Comparison of ENCODE assay signal across 17 mouse cellular contexts in the genomic region with DNA sequence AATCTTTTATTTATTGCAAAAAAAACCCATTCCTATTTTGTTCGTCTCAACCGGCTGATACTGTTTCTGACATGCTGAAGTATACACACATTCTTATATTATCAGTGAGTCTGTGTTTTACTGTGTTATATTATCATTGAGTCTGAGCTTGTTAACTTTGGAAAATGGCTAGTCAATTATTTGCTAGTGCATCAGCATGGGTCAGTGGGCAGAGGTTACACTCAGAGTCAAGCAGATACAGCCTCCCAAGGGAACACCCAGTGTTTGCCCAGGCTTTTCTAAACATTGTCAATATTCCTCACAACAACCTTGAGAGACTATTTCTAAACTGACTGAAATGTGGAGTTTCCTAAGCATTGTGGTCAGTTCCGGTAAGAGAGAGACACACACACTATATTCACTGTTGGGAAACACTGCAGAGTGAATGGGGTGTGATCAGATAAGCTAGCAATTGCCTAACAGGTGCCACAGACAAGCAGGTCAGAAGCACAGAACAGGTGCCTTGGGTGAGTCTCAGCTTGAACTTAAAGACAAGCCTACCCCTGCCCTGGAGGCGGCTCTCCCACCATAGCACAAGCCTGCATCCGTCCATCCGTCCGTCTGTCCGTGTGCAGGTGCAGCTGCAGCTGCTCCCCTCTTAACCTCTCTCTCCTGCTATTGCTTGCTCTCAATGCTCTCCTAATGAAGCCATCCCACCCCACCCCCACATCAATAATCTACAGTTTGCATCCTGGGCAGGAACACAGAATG. TPM values are rescaled to one million over a fixed set of nuclear protein-coding genes. Genes with fewer than 3 reads are reported as not detected.
A peak's percentile ranks its signal among the peaks of the same experiment; 100 is the strongest.
DNase-seq lines count a peak whose midpoint lies in the region; ATAC-seq and TF ChIP-seq lines count a peak whose summit lies in the region.
"Had no signal": no experiment of that assay in that cellular context is flagged by ENCODE, and none has a peak within 500 bp of the region (broad histone marks: within the 10 kb centered on the region; RNA-seq: fewer than 3 reads in every experiment).

No protein-coding gene starts in this region.

- no peak for TF ChIP-seq EP300 in heart, adult 2 months (IDR thresholded peaks at IDR 0.05; ENCODE audit: insufficient read depth, low read depth, low read length)

- no peak overlapping the region for H3K4me2 ChIP-seq in intestine, embryonic 14.5 days (ENCODE audit: low read length)
- no peak overlapping the region for H3K4me2 ChIP-seq in kidney, postnatal 0 days (ENCODE audit: low read length)
- H3K4me2 ChIP-seq in midbrain, embryonic 15.5 days: no peak overlapping the region
- H3K4me2 ChIP-seq: hindbrain, embryonic 15.5 days; limb, embryonic 15.5 days; midbrain, embryonic 11.5 days; neural tube, embryonic 12.5 days had no signal

- intact Hi-C loops in heart, adult 2 months (cut with DNase I): no loop called here

- no peak overlapping the region for H3K27ac ChIP-seq in heart, adult 2 months
- no peak overlapping the region; the same call in 1 of the 2 replicates for H3K27ac ChIP-seq in intestine, embryonic 14.5 days (ENCODE audit: low read depth)
- peak overlapping the region; percentile 54; the same call in 1 of the 2 replicates for H3K27ac ChIP-seq in kidney, postnatal 0 days
- H3K27ac ChIP-seq in midbrain, embryonic 15.5 days: no peak overlapping the region
- H3K27ac ChIP-seq: forebrain, embryonic 10.5 days; hindbrain, embryonic 15.5 days; limb, embryonic 15.5 days; neural tube, embryonic 12.5 days had no signal

- H3K4me3 ChIP-seq in heart, adult 2 months: no peak overlapping the region
- no peak overlapping the region for H3K4me3 ChIP-seq in intestine, embryonic 14.5 days (ENCODE audit: low read depth, low read length)
- H3K4me3 ChIP-seq in kidney, postnatal 0 days (replicated peaks; ENCODE audit: low read depth, low read length): no peak overlapping the region
- no peak overlapping the region for H3K4me3 ChIP-seq in midbrain, embryonic 15.5 days
- H3K4me3 ChIP-seq: forebrain, embryonic 10.5 days; hindbrain, embryonic 15.5 days; limb, embryonic 15.5 days; neural tube, embryonic 12.5 days had no signal

- H3K79me2 ChIP-seq in heart, adult 2 months (replicated peaks; ENCODE audit: control insufficient read depth, insufficient read depth, low read length): no peaks in the 10 kb centered on the region

- no peak for TF ChIP-seq POLR2A in heart, adult 2 months (IDR thresholded peaks at IDR 0.05; ENCODE audit: insufficient read depth, low read depth, low read length)

- TF ChIP-seq CTCF in heart, adult 2 months (IDR thresholded peaks at IDR 0.05): no peak
- no peak for TF ChIP-seq CTCF in kidney, postnatal 0 days (IDR thresholded peaks at IDR 0.05; ENCODE audit: low read depth)

- peak; percentile 81 for ATAC-seq in intestine, embryonic 14.5 days (replicated peaks; ENCODE audit: low FRiP score, low TSS enrichment, low read depth)
- no peak for ATAC-seq in kidney, postnatal 0 days (replicated peaks; ENCODE audit: low FRiP score, low read depth)
- peak; percentile 95 for ATAC-seq in megakaryocyte progenitor cell, adult 5-6 weeks (replicated peaks; ENCODE audit: poor library complexity)
- ATAC-seq in midbrain, embryonic 15.5 days (replicated peaks): no peak

- DNase-seq in heart, adult 11 months: peak; percentile 61
- DNase-seq in heart, adult 2 months: no peak
- DNase-seq in intestine, embryonic 14.5 days (ENCODE audit: low spot score): no peak
- no peak for DNase-seq in kidney, postnatal 0 days (ENCODE audit: low spot score)
- DNase-seq in natural killer cell, adult 2 months (ENCODE audit: low spot score in 2 of 2): no peak
- DNase-seq in cerebellum, postnatal 10 days: no peak
- DNase-seq: cerebellum, adult 18-20 months; gastrocnemius, postnatal 10 days; layer of hippocampus, postnatal 36 days; right cerebral cortex, postnatal 25 days had no signal

- WGBS in heart, adult 2 months: 81% methylated on average over 8 of the region's 8 CpGs
- WGBS in intestine, embryonic 14.5 days: 59% methylated on average over 8 of the region's 8 CpGs
- WGBS in kidney, postnatal 0 days: 39% methylated on average over 8 of the region's 8 CpGs
- 77% methylated on average over 8 of the region's 8 CpGs for WGBS in midbrain, embryonic 15.5 days

- H3K36me3 ChIP-seq in heart, adult 2 months (ENCODE audit: control insufficient read depth, insufficient read depth, low read length): no peaks in the 10 kb centered on the region
- no peaks in the 10 kb centered on the region for H3K36me3 ChIP-seq in intestine, embryonic 14.5 days (ENCODE audit: control insufficient read depth, insufficient read depth, low read length)
- no peaks in the 10 kb centered on the region for H3K36me3 ChIP-seq in kidney, postnatal 0 days (ENCODE audit: insufficient read depth, low read length)
- H3K36me3 ChIP-seq in midbrain, embryonic 15.5 days (replicated peaks): no peaks in the 10 kb centered on the region
- H3K36me3 ChIP-seq: forebrain, embryonic 10.5 days; hindbrain, embryonic 15.5 days; limb, embryonic 15.5 days; neural tube, embryonic 12.5 days had no signal

- H3K27me3 ChIP-seq in heart, adult 2 months (ENCODE audit: control insufficient read depth, insufficient read depth, low read length): no peaks in the 10 kb centered on the region
- no peaks in the 10 kb centered on the region for H3K27me3 ChIP-seq in intestine, embryonic 14.5 days (replicated peaks; ENCODE audit: control insufficient read depth, insufficient read depth, low read length)
- no peaks in the 10 kb centered on the region for H3K27me3 ChIP-seq in kidney, postnatal 0 days (ENCODE audit: insufficient read depth, low read length)
- no peaks in the 10 kb centered on the region for H3K27me3 ChIP-seq in midbrain, embryonic 15.5 days (replicated peaks)
- H3K27me3 ChIP-seq: hindbrain, embryonic 15.5 days; limb, embryonic 15.5 days; neural tube, embryonic 12.5 days had no signal

- no peak overlapping the region for H3K9ac ChIP-seq in heart, adult 2 months (ENCODE audit: low read depth, low read length)
- no peak overlapping the region for H3K9ac ChIP-seq in intestine, embryonic 14.5 days (ENCODE audit: low read length)
- H3K9ac ChIP-seq in kidney, postnatal 0 days (ENCODE audit: low read depth, low read length): no peak overlapping the region
- no peak overlapping the region for H3K9ac ChIP-seq in midbrain, embryonic 15.5 days
- H3K9ac ChIP-seq: hindbrain, embryonic 15.5 days; limb, embryonic 15.5 days; neural tube, embryonic 12.5 days had no signal

- H3K4me1 ChIP-seq in heart, adult 2 months (ENCODE audit: control insufficient read depth, insufficient read depth, low read length): no peaks in the 10 kb centered on the region
- no peaks in the 10 kb centered on the region for H3K4me1 ChIP-seq in intestine, embryonic 14.5 days (replicated peaks; ENCODE audit: control insufficient read depth, insufficient read depth, low read length)
- H3K4me1 ChIP-seq in kidney, postnatal 0 days (replicated peaks; ENCODE audit: insufficient read depth, low read length): no peaks in the 10 kb centered on the region
- H3K4me1 ChIP-seq in midbrain, embryonic 15.5 days: no peaks in the 10 kb centered on the region
- H3K4me1 ChIP-seq: hindbrain, embryonic 15.5 days; limb, embryonic 15.5 days; neural tube, embryonic 12.5 days had no signal

- H3K9me3 ChIP-seq in intestine, embryonic 14.5 days (ENCODE audit: control insufficient read depth, low read length): no peaks in the 10 kb centered on the region
- H3K9me3 ChIP-seq in kidney, postnatal 0 days (replicated peaks; ENCODE audit: low read length): no peaks in the 10 kb centered on the region
- H3K9me3 ChIP-seq in midbrain, embryonic 15.5 days: no peaks in the 10 kb centered on the region
- H3K9me3 ChIP-seq: forebrain, embryonic 10.5 days; hindbrain, embryonic 15.5 days; limb, embryonic 15.5 days; neural tube, embryonic 12.5 days had no signal

RNA-seq across cellular contexts. Expression of a gene that starts 18.1 kb away (rescaled TPM):
- total RNA-seq in heart, adult 2 months (2021): under 1 TPM; 0.23 to 0.41 TPM
- 0.03 and 0.35 TPM in 2 replicates for polyA plus RNA-seq in heart, adult 2 months (2012; rRNA removed)
- polyA plus RNA-seq in intestine, embryonic 14.5 days (2014; fragmentation: Nextera tagmentation; extraction: Ambion mirVana): 0.85 and 0.92 TPM in 2 replicates
- polyA plus RNA-seq in kidney, postnatal 0 days (2015; fragmentation: Nextera tagmentation; extraction: Ambion mirVana): 1.5 and 2.0 TPM in 2 replicates
- total RNA-seq in megakaryocyte progenitor cell, adult 5-6 weeks (2015): 4.8 and 7.8 TPM in 2 replicates
- total RNA-seq in megakaryocyte progenitor cell, adult 5-6 weeks (2017): 3.0 and 4.4 TPM in 2 replicates
- 0.40 and 0.45 TPM in 2 replicates for polyA plus RNA-seq in midbrain, embryonic 15.5 days (2015; fragmentation: Nextera tagmentation; extraction: Ambion mirVana)
- total RNA-seq: layer of hippocampus, postnatal 36 days had no signal
- polyA plus RNA-seq: neural tube, embryonic 12.5 days had no signal

Comparison
In these comparisons a context has a peak if more than half of its experiments do, and no peak if none do; other contexts are left out.
1. ATAC-seq: peak in intestine, embryonic 14.5 days (single experiment) and megakaryocyte progenitor cell, adult 5-6 weeks (single experiment); none in kidney, postnatal 0 days (single experiment) and midbrain, embryonic 15.5 days (single experiment).